Mouse (Mus musculus) cortical plate, adult 2 months (tissue): ENCODE data around the gene Wwp2. TPM values are rescaled to one million over a fixed set of nuclear protein-coding genes. Genes with fewer than 3 reads are reported as not detected.

Experiments
- H3K27ac ChIP-seq: fragments of 200-500 bp; 2 replicates; pipeline ENCODE4 v1.5.1; 2012; ENCODE audit warnings: low read length, control low read depth, inconsistent platforms; ENCODE audit not compliant: insufficient read depth
- H3K4me1 ChIP-seq: fragments of 200-500 bp; 2 replicates; pipeline ENCODE4 v1.6.1; 2011; ENCODE audit warnings: low read length; ENCODE audit not compliant: control insufficient read depth, insufficient read depth
- H3K4me3 ChIP-seq: fragments of 200-500 bp; 2 replicates; pipeline ENCODE4 v1.5.1; 2011; ENCODE audit warnings: mild to moderate bottlenecking, low read length, control low read depth; ENCODE audit not compliant: insufficient read depth
- CTCF ChIP-seq: fragments of 200-500 bp; IDR thresholded peaks from 2 replicates; pipeline ENCODE4 v1.5.1; 2011; ENCODE audit warnings: mild to moderate bottlenecking, control low read depth, low read length; ENCODE audit not compliant: insufficient read depth; ENCODE audit errors: extremely low read depth
- POLR2A ChIP-seq: fragments of 200-500 bp; IDR thresholded peaks from 2 replicates; pipeline ENCODE4 v1.6.1; 2011; ENCODE audit warnings: mild to moderate bottlenecking, low read length, control low read depth; ENCODE audit not compliant: insufficient read depth; ENCODE audit errors: extremely low read depth
- polyA plus RNA-seq: library from polyadenylated mRNA; depleted of rRNA; stranded (reverse); fragments of >200 nt; gene quantifications from 2 replicates; pipeline ENCODE4 v1.2.3, GENCODE M21; 2012; rRNA removed

Gene Wwp2
- polyA plus RNA-seq: 24.0 and 24.2 TPM in 2 replicates

GRCm38 (mm10) chr8:107435962-107436831 lies at the start of gene Wwp2:
Wwp2 (plus strand) TSS chr8:107436365.
- TF ChIP-seq CTCF (no peak), POLR2A (peak; percentile 43; the same call in 1 of the 2 replicates)
- peaks cover 2% of the 10 kb centered on the region for H3K4me1 ChIP-seq

DNA sequence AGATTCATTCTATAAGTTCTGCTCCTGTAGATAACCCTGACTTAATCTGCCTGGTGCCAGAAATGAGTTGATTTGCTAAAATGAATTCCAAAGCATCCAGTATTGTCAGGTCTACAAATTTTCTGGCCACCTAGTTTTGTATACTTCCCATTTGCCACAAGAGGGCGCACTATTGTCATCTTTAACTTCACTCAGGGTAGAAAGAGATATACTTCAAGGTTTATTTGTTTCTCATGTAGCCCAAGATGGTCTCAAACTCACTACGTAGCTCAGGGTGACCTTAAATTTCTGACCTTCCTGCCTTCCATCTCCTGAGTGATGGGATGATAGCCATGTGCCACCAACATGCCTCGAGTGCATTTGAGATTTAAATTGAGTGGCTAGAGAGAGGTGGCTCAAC lies 49.5 kb upstream of the Wwp2 start:
- H3K4me3 ChIP-seq: no peak overlapping the region
- no peak overlapping the region for H3K27ac ChIP-seq
- no peaks in the 10 kb centered on the region for H3K4me1 ChIP-seq
- TF ChIP-seq POLR2A (no peak), CTCF (0 out of 2 replicates have a peak, but pooled peaks have one; percentile 10)

More at GRCm38 (mm10) chr8:107435962-107436831, at the start of gene Wwp2:
- H3K27ac ChIP-seq: no peak within 1 kb of the TSS
- H3K4me3 ChIP-seq: peak within 1 kb of the TSS; percentile 87

DNA sequence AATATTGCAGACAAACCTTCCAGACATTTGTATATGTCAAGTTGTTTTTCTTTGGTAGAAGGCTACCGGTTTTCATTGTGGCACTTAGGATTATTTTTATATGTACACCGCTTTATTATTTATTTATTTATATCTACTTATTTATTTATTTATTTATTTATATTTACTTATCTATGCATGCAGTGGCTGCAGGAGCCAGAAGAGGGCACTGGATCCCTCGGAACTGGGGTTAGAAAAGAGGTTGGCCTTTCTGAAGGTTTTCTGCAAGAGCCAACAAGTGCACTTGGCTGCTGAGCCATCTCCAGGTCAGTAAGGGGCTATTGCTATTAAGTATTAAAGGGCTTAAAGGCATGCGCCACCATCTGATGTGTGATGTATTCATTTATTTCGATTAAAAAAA lies 48.3 kb upstream of the Wwp2 start:
- Histone ChIP-seq H3K4me3 (no peak overlapping the region), H3K27ac (no peak overlapping the region), H3K4me1 (no peaks in the 10 kb centered on the region)
- TF ChIP-seq CTCF (peak; percentile 22; the same call in 1 of the 2 replicates), POLR2A (no peak)

DNA sequence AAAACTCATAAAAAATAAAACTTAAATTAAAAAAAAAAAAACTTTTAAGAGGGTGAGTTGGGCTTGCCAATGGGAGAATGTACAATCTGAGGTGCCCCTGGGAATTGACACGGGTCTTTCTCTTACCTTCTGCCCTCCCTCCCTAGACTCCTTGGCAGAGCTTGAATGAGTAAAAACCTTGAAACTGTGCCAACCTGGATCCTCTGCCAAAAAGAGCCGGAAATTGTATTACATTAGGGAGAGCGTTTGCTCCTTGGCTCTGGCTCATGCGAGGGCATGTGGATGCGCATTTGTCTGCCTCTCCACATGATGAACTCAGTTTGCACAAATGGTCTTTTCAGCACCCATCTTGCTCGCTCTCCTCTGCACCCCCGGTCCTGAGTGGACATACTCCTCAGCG lies 46.6 kb upstream of the Wwp2 start:
- Histone ChIP-seq H3K4me3 (no peak overlapping the region), H3K4me1 (no peaks in the 10 kb centered on the region), H3K27ac (no peak overlapping the region)
- TF ChIP-seq POLR2A: no peak
- TF ChIP-seq CTCF: no peak

GRCm38 (mm10) chr8:107390476-107391135 lies 45.6 kb upstream of the Wwp2 start:
- Histone ChIP-seq H3K27ac (no peak overlapping the region), H3K4me1 (no peaks in the 10 kb centered on the region), H3K4me3 (no peak overlapping the region)
- TF ChIP-seq CTCF: no peak
- TF ChIP-seq POLR2A: no peak

- TF ChIP-seq POLR2A: no peak
- TF ChIP-seq CTCF: no peak
- no peak overlapping the region for H3K4me3 ChIP-seq
- no peak overlapping the region for H3K27ac ChIP-seq
- H3K4me1 ChIP-seq: no peaks in the 10 kb centered on the region
Measured at GRCm38 (mm10) chr8:107391136-107391516, 45.0 kb upstream of the Wwp2 start.

DNA sequence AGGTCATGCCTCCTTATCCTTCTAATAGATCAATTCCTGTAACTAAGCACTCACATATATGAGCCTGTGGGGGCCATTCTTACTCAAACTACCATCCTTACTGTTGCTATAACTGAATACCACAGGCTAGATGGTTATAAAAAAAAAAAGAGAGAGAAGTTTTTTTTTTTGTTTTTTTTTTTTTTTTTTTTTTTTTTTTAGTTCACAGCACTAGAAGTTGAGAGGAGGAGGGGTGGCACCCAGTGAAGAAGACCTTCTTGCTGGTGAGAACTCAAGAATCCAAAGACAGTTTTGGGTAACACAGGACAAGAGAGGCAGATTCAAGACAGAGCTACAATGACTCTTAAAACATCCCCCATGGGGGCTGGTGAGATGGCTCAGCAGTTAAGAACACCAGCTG lies 40.8 kb upstream of the Wwp2 start:
- peaks cover 3% of the 10 kb centered on the region; the same call in 1 of the 2 replicates for H3K4me1 ChIP-seq
- no peak overlapping the region for H3K27ac ChIP-seq
- no peak for TF ChIP-seq CTCF
- no peak for TF ChIP-seq POLR2A
- H3K4me3 ChIP-seq: no peak overlapping the region

GRCm38 (mm10) chr8:107396106-107396670 lies 40.0 kb upstream of the Wwp2 start:
- Histone ChIP-seq H3K27ac (no peak overlapping the region), H3K4me3 (no peak overlapping the region), H3K4me1 (peaks cover 3% of the 10 kb centered on the region; the same call in 1 of the 2 replicates)
- TF ChIP-seq CTCF (no peak), POLR2A (no peak)

DNA sequence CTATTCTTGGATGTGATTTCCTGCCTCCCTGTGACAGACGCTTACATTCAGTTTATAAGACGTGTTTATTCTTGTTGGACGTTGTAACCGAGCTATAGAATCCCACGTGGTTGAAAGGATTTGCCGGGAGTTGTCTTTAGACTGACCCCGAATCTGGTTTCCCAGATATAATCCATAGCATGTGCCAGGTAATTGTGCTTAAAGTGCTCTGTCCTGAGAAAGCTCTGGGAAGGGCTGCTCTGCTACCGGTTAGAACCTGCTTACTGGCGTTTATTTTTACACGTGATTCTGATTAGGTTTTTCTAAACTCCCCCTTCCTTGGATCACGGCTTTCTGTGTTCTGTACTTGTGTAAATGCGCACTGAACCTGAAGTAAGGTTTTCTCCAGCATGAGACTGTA lies 38.5 kb upstream of the Wwp2 start:
- Histone ChIP-seq H3K4me3 (no peak overlapping the region), H3K27ac (no peak overlapping the region), H3K4me1 (peaks cover 3% of the 10 kb centered on the region; the same call in 1 of the 2 replicates)
- no peak for TF ChIP-seq CTCF
- TF ChIP-seq POLR2A: no peak
